Mouse (Mus musculus) megakaryocyte, embryonic 14.5 days (primary cell): Measurements from ENCODE around the gene Hist1h3h.

ENCODE experiments used
- FLI1 ChIP-seq: IDR thresholded peaks from 2 replicates; pipeline ENCODE4 v1.6.1; 2012; ENCODE audit warnings: low read length, inconsistent platforms, mixed read lengths
- GATA1 ChIP-seq: IDR thresholded peaks from 3 replicates; pipeline ENCODE4 v1.6.1; 2012; ENCODE audit warnings: mixed read lengths, low read length, inconsistent platforms, borderline replicate concordance

GRCm38 (mm10) chr13:21751417-21751816 is 34.0 kb downstream of the Hist1h3h start:
- TF ChIP-seq GATA1: no peak
- no peak for TF ChIP-seq FLI1
